Mouse (Mus musculus) bone marrow, adult 2 months (tissue): ENCODE measurements at regions not wholly inside any gene's neighbourhood (a gene's known extent, or its start where the extent isn't known, plus 50 kb on each side); places are given as distances from the start of the nearest gene placed in this dataset.

ENCODE experiments used
- H3K27ac ChIP-seq: fragments of 200-500 bp; 2 replicates; pipeline ENCODE4 v1.5.1; 2012; ENCODE audit warnings: low read depth, mild to moderate bottlenecking, control low read depth, inconsistent platforms, low read length; ENCODE audit not compliant: control insufficient read depth, poor library complexity, insufficient read depth
- H3K4me1 ChIP-seq: fragments of 200-500 bp; 2 replicates; pipeline ENCODE4 v1.6.1; 2011; ENCODE audit warnings: low read length; ENCODE audit not compliant: control insufficient read depth, insufficient read depth
- H3K4me3 ChIP-seq: fragments of 200-500 bp; replicated peaks from 2 replicates; pipeline ENCODE3; 2011; ENCODE audit warnings: mild to moderate bottlenecking, low read depth, low read length, control low read depth; ENCODE audit not compliant: control insufficient read depth
- CTCF ChIP-seq: fragments of 200-500 bp; IDR thresholded peaks from 2 replicates; pipeline ENCODE4 v1.5.1; 2011; ENCODE audit warnings: low read length, control low read depth; ENCODE audit not compliant: control insufficient read depth, insufficient read depth
- POLR2A ChIP-seq: fragments of 200-500 bp; IDR thresholded peaks from 2 replicates; pipeline ENCODE4 v1.6.1; 2011; ENCODE audit warnings: low read depth, mild to moderate bottlenecking, control low read depth, low read length, borderline replicate concordance; ENCODE audit not compliant: control insufficient read depth
- WGBS: fragments of 180-500 bp; shearing (Covaris S2); methylation state at CpG from one replicate; pipeline ENCODE4 v1.1.7; 2018; 5-methylcytosine and 5-hydroxymethylcytosine counted together

DNA sequence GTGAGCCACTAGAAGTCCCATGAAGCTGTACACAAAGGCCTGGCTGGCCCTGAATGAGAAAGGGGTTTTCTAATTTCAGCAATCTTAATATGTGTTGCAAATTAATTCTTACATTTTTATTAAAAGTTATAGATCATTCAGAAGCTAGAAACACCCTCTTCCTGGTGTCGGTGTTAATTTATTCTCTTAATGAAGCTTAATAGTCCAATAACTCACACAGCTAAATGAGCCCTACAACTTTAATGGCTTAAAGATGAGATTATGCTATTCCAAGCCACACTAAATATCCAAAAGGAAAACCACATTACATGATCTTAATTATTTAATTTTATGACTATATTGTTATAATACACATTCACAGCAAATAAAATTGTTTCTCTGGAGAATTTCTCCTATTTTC lies 585.7 kb downstream of the Basp1 start:
- H3K4me3 ChIP-seq = no peak overlapping the region
- no peak for TF ChIP-seq POLR2A
- no peak for TF ChIP-seq CTCF
- no peak overlapping the region for H3K27ac ChIP-seq
- 78% methylated on average over 1 of the region's 1 CpGs for WGBS
- no peaks in the 10 kb centered on the region for H3K4me1 ChIP-seq

DNA sequence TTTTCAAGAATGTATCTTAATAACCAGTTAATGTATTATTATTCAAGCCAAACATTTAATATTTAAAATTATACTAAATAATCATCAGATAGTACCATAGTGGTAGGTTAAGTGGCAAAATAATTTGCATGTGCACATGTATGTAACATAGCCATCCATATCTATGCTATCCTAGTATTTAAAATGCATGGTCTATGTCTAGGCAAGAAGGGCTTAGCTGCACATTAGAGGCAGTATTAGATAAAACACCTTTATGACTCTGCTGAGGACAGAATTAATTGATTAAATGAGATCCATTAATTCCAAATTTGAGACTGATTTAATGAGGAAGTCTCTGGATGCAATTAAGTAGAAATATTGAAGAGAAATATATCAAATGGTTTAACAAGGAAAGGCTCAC lies 586.3 kb downstream of the Basp1 start:
- no peak overlapping the region for H3K27ac ChIP-seq
- no peak for TF ChIP-seq CTCF
- no peak overlapping the region for H3K4me3 ChIP-seq
- no peaks in the 10 kb centered on the region for H3K4me1 ChIP-seq

DNA sequence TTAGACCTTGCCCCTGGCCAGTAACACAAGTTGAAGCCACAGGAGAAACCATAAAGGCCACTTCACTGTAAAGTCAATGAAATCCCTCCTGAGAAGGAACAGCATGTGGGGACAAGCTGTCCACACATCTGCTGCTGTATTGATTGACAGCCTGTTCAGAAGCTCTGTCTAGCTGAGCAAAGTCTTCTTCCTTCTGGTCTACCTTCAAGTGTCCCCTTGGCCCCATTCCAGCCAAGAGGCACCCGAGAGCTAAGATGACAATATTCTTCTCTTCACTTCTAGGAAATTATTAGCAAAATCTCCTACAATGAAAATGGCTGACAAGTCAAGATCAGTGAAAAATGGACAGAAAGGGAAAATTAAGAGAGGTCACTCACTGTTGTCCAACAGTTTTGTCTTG lies 616.7 kb downstream of the Basp1 start:
- no peak for TF ChIP-seq CTCF
- no peak for TF ChIP-seq POLR2A
- H3K4me3 ChIP-seq = no peak overlapping the region
- 65% methylated on average over 1 of the region's 1 CpGs for WGBS
- no peak overlapping the region for H3K27ac ChIP-seq
- no peaks in the 10 kb centered on the region for H3K4me1 ChIP-seq

DNA sequence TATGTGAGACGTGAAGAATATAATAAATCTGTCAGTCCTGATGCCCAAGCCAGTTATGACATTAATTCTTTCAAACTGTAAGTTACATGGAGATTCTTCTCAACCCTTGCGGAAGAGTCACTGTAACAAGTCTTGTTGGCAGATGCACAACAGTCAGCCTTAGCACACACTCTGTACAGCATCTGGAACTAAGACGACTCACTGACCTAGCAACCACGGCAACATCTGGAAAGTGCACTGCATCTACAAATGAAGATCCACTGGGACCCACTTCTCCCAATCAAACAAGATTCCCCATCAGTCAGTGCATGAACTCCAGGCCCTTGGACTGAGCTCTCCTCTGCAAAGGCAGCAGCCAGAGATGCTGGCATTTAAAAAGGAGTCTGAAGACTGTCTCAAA lies 620.2 kb downstream of the Basp1 start:
- H3K27ac ChIP-seq = no peak overlapping the region
- TF ChIP-seq POLR2A (no peak), CTCF (no peak)

DNA sequence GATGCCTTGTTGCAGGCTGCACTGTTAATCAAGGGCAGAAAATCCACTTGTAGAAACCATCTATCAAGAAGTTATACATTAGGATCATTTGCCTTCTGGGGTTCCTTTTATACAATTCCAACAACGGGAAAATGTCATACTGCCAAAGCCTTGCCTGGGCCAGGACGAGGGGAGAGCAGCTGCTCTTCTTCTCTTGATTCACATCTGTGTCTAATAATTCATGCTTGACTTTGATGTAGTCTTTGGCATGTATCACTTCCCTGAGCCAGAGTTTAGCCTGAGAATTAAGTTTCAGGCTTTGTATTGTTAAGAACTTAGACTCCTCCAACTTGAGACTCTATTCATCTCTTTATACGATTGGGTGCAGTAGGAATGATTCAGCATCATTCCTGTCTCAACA lies 627.2 kb downstream of the Basp1 start:
- Histone ChIP-seq H3K4me1 (no peaks in the 10 kb centered on the region), H3K4me3 (no peak overlapping the region), H3K27ac (no peak overlapping the region)
- no peak for TF ChIP-seq POLR2A
- no peak for TF ChIP-seq CTCF
- WGBS = 69% methylated on average over 3 of the region's 3 CpGs

More for the DNA sequence above, 620.2 kb downstream of the Basp1 start:
- no peak overlapping the region for H3K4me3 ChIP-seq
- H3K4me1 ChIP-seq = no peaks in the 10 kb centered on the region
- 78% methylated on average over 4 of the region's 4 CpGs for WGBS

DNA sequence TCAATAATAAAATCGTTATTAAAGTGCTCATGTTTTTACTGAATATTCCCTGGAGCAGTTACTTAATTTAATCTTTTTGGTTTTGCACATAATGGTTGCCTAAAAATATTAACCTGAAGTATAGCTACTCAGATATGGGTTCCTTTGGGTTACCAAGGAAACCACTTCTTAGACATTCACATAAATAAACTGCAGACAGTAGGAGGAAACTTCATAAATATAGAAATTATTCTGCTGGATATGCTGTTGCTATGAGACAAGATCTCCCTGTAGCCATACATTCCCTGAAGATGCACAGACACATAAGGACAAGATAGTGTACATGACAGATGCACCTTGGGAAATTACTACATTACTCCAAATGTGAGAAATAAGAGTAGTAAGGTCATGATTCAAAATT lies 635.3 kb downstream of the Basp1 start:
- WGBS = 67% methylated on average over 1 of the region's 1 CpGs
- Histone ChIP-seq H3K4me3 (no peak overlapping the region), H3K27ac (no peak overlapping the region), H3K4me1 (no peaks in the 10 kb centered on the region)
- TF ChIP-seq POLR2A = no peak
- no peak for TF ChIP-seq CTCF

DNA sequence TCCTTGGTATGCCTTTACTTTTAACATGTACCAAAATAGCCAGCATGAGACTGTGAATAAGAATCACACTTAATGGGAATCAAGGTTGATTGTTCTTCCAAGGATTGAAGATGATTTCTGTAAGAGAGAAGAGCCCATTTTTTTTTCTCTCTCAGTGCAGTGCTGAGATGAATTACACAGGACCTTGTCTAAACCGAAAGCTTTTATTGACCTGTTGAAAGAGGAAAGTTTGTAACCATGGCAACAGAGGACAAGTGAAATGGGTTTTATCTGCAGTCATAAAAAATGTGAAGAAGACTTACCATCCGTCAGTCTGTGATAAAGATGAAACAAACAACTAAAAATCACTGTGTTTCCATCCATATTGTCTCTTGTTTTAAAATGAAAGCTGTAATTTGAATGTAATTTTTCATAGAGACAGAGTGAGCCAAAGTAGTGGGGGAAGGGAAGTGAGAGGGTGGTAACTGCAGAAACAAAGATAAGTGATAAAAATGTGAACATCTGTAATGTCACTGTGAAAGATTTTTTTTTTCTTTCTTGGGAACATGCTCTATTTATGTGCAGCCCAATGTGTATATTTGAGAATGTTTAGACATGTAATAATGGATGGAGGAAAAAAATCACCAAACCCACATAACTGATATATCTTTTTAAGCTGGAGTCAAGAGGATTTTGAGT lies 661.9 kb downstream of the Basp1 start:
- TF ChIP-seq CTCF = no peak
- no peak for TF ChIP-seq POLR2A
- Histone ChIP-seq H3K4me1 (no peaks in the 10 kb centered on the region), H3K4me3 (no peak overlapping the region), H3K27ac (no peak overlapping the region)
- 45% methylated on average over 2 of the region's 2 CpGs for WGBS

DNA sequence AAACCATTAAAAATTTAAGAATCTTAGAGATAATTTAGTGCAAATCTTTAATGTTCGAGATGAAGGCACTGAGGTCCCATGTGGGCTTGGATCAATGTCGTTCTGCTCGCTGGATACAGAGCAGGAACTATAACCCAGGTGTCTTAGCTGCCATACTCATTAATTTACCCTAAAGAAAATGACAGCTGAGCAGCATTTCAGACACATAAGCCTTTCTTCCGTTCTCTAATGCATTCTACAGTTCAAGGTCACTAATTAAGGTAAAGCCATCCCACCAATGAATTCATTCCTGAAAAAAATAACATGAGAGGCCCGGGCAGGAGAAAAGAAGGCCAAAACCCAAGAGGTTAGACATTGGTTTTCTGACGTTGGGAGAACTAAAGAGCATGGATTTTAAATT lies 670.3 kb downstream of the Basp1 start:
- H3K27ac ChIP-seq = no peak overlapping the region
- H3K4me1 ChIP-seq = no peaks in the 10 kb centered on the region
- TF ChIP-seq CTCF (no peak), POLR2A (no peak)
- 70% methylated on average over 6 of the region's 6 CpGs for whole genome bisulfite sequencing
- no peak overlapping the region for H3K4me3 ChIP-seq

DNA sequence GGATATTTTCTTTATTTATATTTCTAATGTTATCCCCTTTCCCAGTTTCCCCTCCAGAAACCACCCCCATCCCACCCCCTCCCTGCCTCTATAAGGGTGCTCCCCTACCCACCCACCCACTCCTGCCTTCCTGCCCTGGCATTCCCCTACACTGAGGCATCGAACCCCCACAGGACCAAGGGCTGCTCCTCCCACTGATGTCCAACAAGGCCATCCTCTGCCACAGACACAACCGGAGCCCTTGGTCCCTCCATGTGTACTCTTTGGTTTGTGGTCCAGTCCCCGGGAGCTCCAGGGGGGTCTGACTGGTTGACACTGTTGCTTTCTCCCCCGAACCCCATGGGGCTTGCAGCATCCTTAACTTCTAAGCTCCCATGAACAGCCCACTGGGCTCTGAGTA lies 688.4 kb downstream of the Basp1 start:
- H3K4me1 ChIP-seq = no peaks in the 10 kb centered on the region
- TF ChIP-seq CTCF (no peak), POLR2A (no peak)
- H3K4me3 ChIP-seq = no peak overlapping the region
- WGBS = 78% methylated on average over 4 of the region's 4 CpGs
- H3K27ac ChIP-seq = no peak overlapping the region
